Mouse (Mus musculus): Measurements from ENCODE around the gene N4bp3.

- no peak for TF ChIP-seq CTCF (IDR thresholded peaks at IDR 0.05)
- TF ChIP-seq EP300 (IDR thresholded peaks at IDR 0.05) = no peak
Measured at GRCm38 (mm10) chr11:51627907-51628306, 22.7 kb downstream of the N4bp3 start.

All from lung, postnatal 0 days (tissue).